Mouse (Mus musculus) macrophage (primary cell): ENCODE results near the gene Tbxas1. TPM values are rescaled to one million over a fixed set of nuclear protein-coding genes. Genes with fewer than 3 reads are reported as not detected.

Experiments
- H3K27ac ChIP-seq: fragments of 350-480 bp; formaldehyde crosslinking; 2 replicates; pipeline ENCODE4 v1.9.0; 2021
- H3K36me3 ChIP-seq: fragments of 350-480 bp; formaldehyde crosslinking; 2 replicates; pipeline ENCODE4 v1.9.0; 2021; ENCODE audit errors: inconsistent target
- H3K4me3 ChIP-seq: fragments of 350-480 bp; formaldehyde crosslinking; 2 replicates; pipeline ENCODE4 v1.9.0; 2021; ENCODE audit errors: inconsistent target
- H3K79me2 ChIP-seq: fragments of 350-480 bp; formaldehyde crosslinking; 2 replicates; pipeline ENCODE4 v1.9.0; 2021; ENCODE audit errors: inconsistent target
- WGBS: methylation state at CpG from one replicate; pipeline ENCODE4 v1.1.7; 2026; ENCODE audit warnings: inconsistent platforms; ENCODE audit not compliant: missing documents; 5-methylcytosine and 5-hydroxymethylcytosine counted together
- polyA plus RNA-seq: library from polyadenylated mRNA; stranded (reverse); fragments of 250-400 nt; gene quantifications from 3 replicates; pipeline ENCODE4 v1.2.4, GENCODE M21; 2018; ENCODE audit warnings: inconsistent platforms
- total RNA-seq, 78 experiments: library from RNA; depleted of rRNA; stranded (reverse); fragments of 250-400 nt; gene quantifications; 1 replicate in 9 of 78; 2 replicates in 24 of 78; 3 replicates in 43 of 78; 4 replicates in 2 of 78; pipeline ENCODE4 v1.2.4; 2018; ENCODE audit warnings: inconsistent platforms in 56 of 78

The Tbxas1 gene
- total RNA-seq (2018; cell fraction: chromatin; rRNA removed), result 100 to 1,000 TPM in 23 of 26 experiments, 10 to 100 TPM in 3; 30.0 to 470 (median 360) TPM
- 100 to 1,000 TPM in 8 of 26 experiments, 10 to 100 TPM in 18; 51.7 to 138 (median 88.8) TPM for total RNA-seq (2018; cell fraction: cytosol; rRNA removed)
- 100 to 1,000 TPM in 21 of 26 experiments, 10 to 100 TPM in 5; 43.6 to 394 (median 207) TPM for total RNA-seq (2018; cell fraction: nucleus; rRNA removed)
- polyA plus RNA-seq, result 131 to 194 TPM (median 144 TPM) in 3 replicates

- peak within 1 kb of the TSS; percentile 89 for H3K4me3 ChIP-seq
- no peaks in the 10 kb centered on the region for H3K36me3 ChIP-seq
- peak within 1 kb of the TSS; percentile 70 for H3K27ac ChIP-seq
- WGBS, result 1% methylated on average over 55 of the region's 77 CpGs
- peaks cover 43% of the 10 kb centered on the region for H3K79me2 ChIP-seq
Measured at GRCm38 (mm10) chr6:38875258-38876070, at the start of gene Tbxas1. Gene Tbxas1 (plus strand): TSS chr6:38875404.

GRCm38 (mm10) chr6:38825886-38826285, 49.3 kb upstream of the Tbxas1 start:
- no peaks in the 10 kb centered on the region for H3K36me3 ChIP-seq
- H3K27ac ChIP-seq, result no peak overlapping the region
- H3K4me3 ChIP-seq, result no peak overlapping the region
- peaks cover 67% of the 10 kb centered on the region for H3K79me2 ChIP-seq

GRCm38 (mm10) chr6:38826857-38827256, 48.3 kb upstream of the Tbxas1 start:
- peaks cover 77% of the 10 kb centered on the region for H3K79me2 ChIP-seq
- H3K4me3 ChIP-seq, result no peak overlapping the region
- H3K36me3 ChIP-seq, result no peaks in the 10 kb centered on the region
- WGBS, result 100% methylated on average over 3 of the region's 3 CpGs
- no peak overlapping the region for H3K27ac ChIP-seq

- no peak overlapping the region for H3K27ac ChIP-seq
- peaks cover 82% of the 10 kb centered on the region for H3K79me2 ChIP-seq
- no peak overlapping the region for H3K4me3 ChIP-seq
- WGBS, result 94% methylated on average over 5 of the region's 5 CpGs
- H3K36me3 ChIP-seq, result no peaks in the 10 kb centered on the region
Measured at GRCm38 (mm10) chr6:38827435-38827834, 47.8 kb upstream of the Tbxas1 start.

- WGBS, result 50% methylated on average over 2 of the region's 2 CpGs
- H3K4me3 ChIP-seq, result no peak overlapping the region
- H3K79me2 ChIP-seq, result peaks cover 85% of the 10 kb centered on the region
- H3K36me3 ChIP-seq, result no peaks in the 10 kb centered on the region
- no peak overlapping the region for H3K27ac ChIP-seq
Measured at GRCm38 (mm10) chr6:38828211-38828610, 47.0 kb upstream of the Tbxas1 start.

- no peaks in the 10 kb centered on the region for H3K36me3 ChIP-seq
- peaks cover 96% of the 10 kb centered on the region for H3K79me2 ChIP-seq
- no peak overlapping the region for H3K4me3 ChIP-seq
- no peak overlapping the region for H3K27ac ChIP-seq
- 93% methylated on average over 2 of the region's 3 CpGs for WGBS
Measured at GRCm38 (mm10) chr6:38829452-38829851, 45.8 kb upstream of the Tbxas1 start.

- H3K36me3 ChIP-seq, result no peaks in the 10 kb centered on the region
- 75% methylated on average over 3 of the region's 3 CpGs for WGBS
- H3K27ac ChIP-seq, result no peak overlapping the region
- peaks cover 96% of the 10 kb centered on the region; the same call in 1 of the 2 replicates for H3K79me2 ChIP-seq
- no peak overlapping the region for H3K4me3 ChIP-seq
Measured at GRCm38 (mm10) chr6:38833721-38834120, 41.5 kb upstream of the Tbxas1 start.

GRCm38 (mm10) chr6:38834727-38835126, 40.5 kb upstream of the Tbxas1 start:
- Histone ChIP-seq H3K27ac (no peak overlapping the region), H3K4me3 (no peak overlapping the region), H3K36me3 (no peaks in the 10 kb centered on the region), H3K79me2 (peaks cover 96% of the 10 kb centered on the region; the same call in 1 of the 2 replicates)
- 100% methylated on average over 2 of the region's 2 CpGs for WGBS

GRCm38 (mm10) chr6:38835217-38835616, 40.0 kb upstream of the Tbxas1 start:
- Histone ChIP-seq H3K4me3 (no peak overlapping the region), H3K79me2 (peaks cover 96% of the 10 kb centered on the region; the same call in 1 of the 2 replicates), H3K27ac (no peak overlapping the region), H3K36me3 (no peaks in the 10 kb centered on the region)
- WGBS, result 100% methylated on average over 1 of the region's 1 CpGs

- H3K36me3 ChIP-seq, result no peaks in the 10 kb centered on the region
- no peak overlapping the region for H3K27ac ChIP-seq
- 95% methylated on average over 4 of the region's 4 CpGs for WGBS
- H3K79me2 ChIP-seq, result peaks cover 98% of the 10 kb centered on the region
- H3K4me3 ChIP-seq, result no peak overlapping the region
Measured at GRCm38 (mm10) chr6:38838061-38838460, 37.1 kb upstream of the Tbxas1 start.

- no peak overlapping the region for H3K4me3 ChIP-seq
- 84% methylated on average over 4 of the region's 4 CpGs for WGBS
- no peak overlapping the region for H3K27ac ChIP-seq
- no peaks in the 10 kb centered on the region for H3K36me3 ChIP-seq
- H3K79me2 ChIP-seq, result peaks cover 99% of the 10 kb centered on the region
Measured at GRCm38 (mm10) chr6:38839891-38840290, 35.3 kb upstream of the Tbxas1 start.

GRCm38 (mm10) chr6:38840380-38840779, 34.8 kb upstream of the Tbxas1 start:
- 97% methylated on average over 2 of the region's 2 CpGs for WGBS

GRCm38 (mm10) chr6:38840780-38841179, 34.4 kb upstream of the Tbxas1 start:
- WGBS, result 73% methylated on average over 1 of the region's 1 CpGs
- Histone ChIP-seq H3K36me3 (no peaks in the 10 kb centered on the region), H3K4me3 (no peak overlapping the region), H3K27ac (no peak overlapping the region), H3K79me2 (peaks cover 100% of the 10 kb centered on the region)

More at GRCm38 (mm10) chr6:38840380-38840779, 34.8 kb upstream of the Tbxas1 start:
- no peak overlapping the region for H3K4me3 ChIP-seq
- H3K36me3 ChIP-seq, result no peaks in the 10 kb centered on the region
- no peak overlapping the region for H3K27ac ChIP-seq
- peaks cover 99% of the 10 kb centered on the region for H3K79me2 ChIP-seq

- Histone ChIP-seq H3K36me3 (no peaks in the 10 kb centered on the region), H3K27ac (no peak overlapping the region), H3K79me2 (peaks cover 100% of the 10 kb centered on the region), H3K4me3 (no peak overlapping the region)
- 96% methylated on average over 3 of the region's 3 CpGs for WGBS
Measured at GRCm38 (mm10) chr6:38841551-38841950, 33.7 kb upstream of the Tbxas1 start.

- Histone ChIP-seq H3K4me3 (no peak overlapping the region), H3K36me3 (no peaks in the 10 kb centered on the region), H3K27ac (no peak overlapping the region), H3K79me2 (peaks cover 100% of the 10 kb centered on the region)
- 100% methylated on average over 1 of the region's 1 CpGs for WGBS
Measured at GRCm38 (mm10) chr6:38845117-38845516, 30.1 kb upstream of the Tbxas1 start.
